Mouse (Mus musculus) limb, embryonic 12.5 days (tissue): Measurements from ENCODE around the gene Hpd. TPM values are rescaled to one million over a fixed set of nuclear protein-coding genes. Genes with fewer than 3 reads are reported as not detected.

ENCODE experiments used
- ATAC-seq: fragments of 200-750 bp; cut with Nextera tagmentation; 2 replicates; pipeline ENCODE4 v1.8.0; 2017; ENCODE audit warnings: low read depth, moderate TSS enrichment; ENCODE audit not compliant: insufficient number of reproducible peaks, insufficient read depth, low FRiP score, low TSS enrichment
- H3K27ac ChIP-seq: fragments of 300-500 bp; sonication (generic); 2 replicates; pipeline ENCODE4 v1.5.1; 2016; ENCODE audit warnings: mild to moderate bottlenecking, moderate library complexity
- H3K27me3 ChIP-seq: fragments of 300-500 bp; sonication (generic); 2 replicates; pipeline ENCODE4 v1.6.1; 2016; ENCODE audit warnings: mild to moderate bottlenecking, moderate library complexity
- H3K36me3 ChIP-seq: fragments of 300-500 bp; sonication (generic); 2 replicates; pipeline ENCODE4 v1.6.1; 2016; ENCODE audit warnings: mild to moderate bottlenecking, moderate library complexity
- H3K4me1 ChIP-seq: fragments of 300-500 bp; sonication (generic); replicated peaks from 2 replicates; pipeline ENCODE4 v1.6.1; 2016
- H3K4me2 ChIP-seq: fragments of 300-500 bp; sonication (generic); 2 replicates; pipeline ENCODE4 v1.6.1; 2016; ENCODE audit warnings: mild to moderate bottlenecking, moderate library complexity
- H3K4me3 ChIP-seq: fragments of 300-500 bp; sonication (generic); replicated peaks from 2 replicates; pipeline ENCODE4 v1.5.1; 2016; ENCODE audit warnings: mild to moderate bottlenecking
- H3K9ac ChIP-seq: fragments of 300-500 bp; sonication (generic); replicated peaks from 2 replicates; pipeline ENCODE4 v1.6.1; 2016; ENCODE audit warnings: mild to moderate bottlenecking, moderate library complexity
- H3K9me3 ChIP-seq: fragments of 300-500 bp; sonication (generic); 2 replicates; pipeline ENCODE4 v1.6.1; 2016; ENCODE audit warnings: mild to moderate bottlenecking, moderate library complexity
- WGBS: fragments of 180-500 bp; shearing (Covaris S2); methylation state at CpG from one replicate; pipeline ENCODE4 v1.1.7; 2016; 5-methylcytosine and 5-hydroxymethylcytosine counted together
- polyA plus RNA-seq: library from polyadenylated mRNA; unstranded; fragments of >200 nt; fragmentation: Nextera tagmentation; extraction: Ambion mirVana; gene quantifications from 2 replicates; pipeline ENCODE4 v1.2.1, GENCODE M21; 2016

Hpd gene
- polyA plus RNA-seq, 1 experiment from 2014 or later = not detected

DNA sequence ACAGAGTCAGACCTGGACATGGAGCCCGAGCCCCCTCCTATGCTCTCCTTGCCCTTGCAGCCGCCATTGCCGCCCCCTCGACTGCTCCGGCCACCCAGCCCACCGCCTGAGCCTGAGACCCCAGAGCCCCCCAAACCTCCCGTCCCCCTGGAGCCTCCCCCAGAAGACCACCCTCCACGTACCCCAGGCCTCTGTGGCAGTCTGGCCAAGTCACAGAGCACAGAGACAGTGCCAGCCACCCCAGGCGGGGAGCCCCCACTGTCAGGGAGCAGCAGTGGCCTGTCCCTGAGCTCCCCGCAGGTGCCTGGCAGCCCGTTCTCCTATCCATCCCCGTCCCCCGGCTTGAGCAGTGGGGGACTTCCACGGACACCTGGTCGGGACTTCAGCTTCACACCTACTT, 22.7 kb downstream of the Hpd start:
- no peak for ATAC-seq
- 93% methylated on average over 15 of the region's 15 CpGs for WGBS
- no peak overlapping the region for H3K9ac ChIP-seq
- H3K4me1 ChIP-seq = no peaks in the 10 kb centered on the region
- H3K4me2 ChIP-seq = no peak overlapping the region
- no peak overlapping the region for H3K27ac ChIP-seq
- H3K4me3 ChIP-seq = no peak overlapping the region
- H3K27me3 ChIP-seq = no peaks in the 10 kb centered on the region
- no peaks in the 10 kb centered on the region for H3K9me3 ChIP-seq
- peaks cover 94% of the 10 kb centered on the region for H3K36me3 ChIP-seq

DNA sequence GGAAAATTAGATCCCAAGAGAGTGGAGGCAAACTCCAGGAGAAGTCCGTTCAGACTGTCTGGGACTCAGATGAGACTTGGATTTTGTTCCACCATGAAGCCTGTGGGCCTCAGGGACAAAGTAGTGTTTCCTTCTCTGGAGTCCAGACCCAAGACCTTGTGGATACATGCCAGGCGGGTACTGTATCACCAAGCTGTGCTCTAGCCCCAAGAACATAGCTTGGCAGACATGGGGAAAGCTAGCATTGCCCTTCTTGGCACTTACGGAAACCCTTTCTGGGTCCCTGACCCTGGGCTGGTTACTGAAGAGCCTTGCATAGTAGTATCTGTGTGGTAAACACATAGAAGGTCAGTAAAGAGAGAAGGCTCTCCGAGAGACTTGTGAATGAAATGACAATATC, 23.1 kb downstream of the Hpd start:
- H3K4me3 ChIP-seq = no peak overlapping the region
- H3K27ac ChIP-seq = no peak overlapping the region
- H3K9ac ChIP-seq = no peak overlapping the region
- no peak overlapping the region for H3K4me2 ChIP-seq
- ATAC-seq = no peak
- no peaks in the 10 kb centered on the region for H3K27me3 ChIP-seq
- no peaks in the 10 kb centered on the region for H3K9me3 ChIP-seq
- WGBS = 90% methylated on average over 4 of the region's 4 CpGs
- peaks cover 95% of the 10 kb centered on the region for H3K36me3 ChIP-seq
- H3K4me1 ChIP-seq = no peaks in the 10 kb centered on the region

DNA sequence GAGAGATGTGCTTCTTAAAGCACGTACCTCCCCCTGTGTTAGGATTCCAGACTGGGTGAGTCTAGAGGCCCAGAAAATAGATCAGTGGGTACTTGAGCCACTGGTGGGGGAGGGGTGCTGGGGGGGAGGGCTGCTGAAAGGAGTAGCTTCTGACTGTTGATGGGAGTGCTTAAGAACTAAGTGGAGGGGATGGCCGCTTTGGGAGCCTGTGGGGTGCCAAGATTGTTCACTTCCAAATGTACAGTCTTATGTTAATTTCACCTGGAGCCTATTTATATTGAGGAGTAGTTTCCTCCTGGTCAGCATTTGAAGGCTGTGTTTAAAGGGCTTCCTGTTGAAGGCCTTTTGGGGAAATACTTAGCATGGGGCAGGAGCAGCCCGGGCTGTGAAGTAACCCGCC, 24.6 kb downstream of the Hpd start:
- Histone ChIP-seq H3K9me3 (no peaks in the 10 kb centered on the region), H3K4me3 (no peak overlapping the region), H3K9ac (no peak overlapping the region), H3K27me3 (no peaks in the 10 kb centered on the region), H3K4me1 (0 out of 2 replicates have a peak, but pooled peaks cover 3% of the 10 kb centered on the region), H3K4me2 (no peak overlapping the region), H3K27ac (no peak overlapping the region), H3K36me3 (peaks cover 95% of the 10 kb centered on the region)
- WGBS = 84% methylated on average over 4 of the region's 4 CpGs
- ATAC-seq = no peak

DNA sequence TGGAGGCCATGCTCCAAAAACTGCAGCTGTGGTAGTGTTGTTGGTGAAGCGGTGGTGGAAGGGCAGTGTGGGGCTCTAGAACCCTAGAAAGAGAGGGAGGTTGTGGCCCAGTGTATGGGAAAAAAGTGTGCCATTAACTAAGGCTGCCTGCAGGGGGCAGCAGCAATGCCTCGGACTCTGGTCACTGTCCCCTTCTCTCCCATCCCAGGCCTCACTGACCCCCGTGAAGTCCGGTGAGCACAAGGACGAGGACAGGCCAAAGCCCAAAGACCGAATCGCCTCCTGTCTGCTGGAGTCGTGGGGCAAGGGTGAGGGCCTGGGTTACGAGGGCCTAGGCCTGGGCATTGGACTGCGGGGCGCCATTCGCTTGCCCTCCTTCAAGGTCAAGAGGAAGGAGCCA, 25.8 kb downstream of the Hpd start:
- no peaks in the 10 kb centered on the region for H3K9me3 ChIP-seq
- H3K27me3 ChIP-seq = no peaks in the 10 kb centered on the region
- ATAC-seq = no peak
- H3K27ac ChIP-seq = no peak overlapping the region
- no peak overlapping the region for H3K9ac ChIP-seq
- 92% methylated on average over 12 of the region's 12 CpGs for WGBS
- peaks cover 3% of the 10 kb centered on the region; the same call in 1 of the 2 replicates for H3K4me1 ChIP-seq
- peaks cover 95% of the 10 kb centered on the region for H3K36me3 ChIP-seq
- H3K4me2 ChIP-seq = no peak overlapping the region
- H3K4me3 ChIP-seq = no peak overlapping the region

DNA sequence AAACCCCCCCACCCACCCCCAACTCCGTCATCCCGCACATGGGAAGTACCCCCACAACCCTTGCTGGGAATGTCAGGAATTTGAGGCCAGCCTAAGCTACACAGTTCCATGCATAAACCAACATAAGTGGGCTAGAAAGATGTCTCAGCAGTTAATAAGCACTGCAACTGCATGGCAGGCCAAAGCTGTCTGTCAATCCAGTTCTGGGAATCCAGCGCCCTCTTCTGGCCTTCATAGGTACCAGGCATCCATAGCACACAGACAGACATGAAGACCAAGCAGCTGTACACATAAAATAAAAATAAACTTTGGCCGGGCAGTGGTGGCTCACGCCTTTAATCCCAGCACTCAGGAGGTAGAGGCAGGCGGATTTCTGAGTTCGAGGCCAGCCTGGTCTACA, 27.1 kb downstream of the Hpd start:
- Histone ChIP-seq H3K27ac (no peak overlapping the region), H3K9me3 (no peaks in the 10 kb centered on the region), H3K36me3 (peaks cover 94% of the 10 kb centered on the region), H3K4me3 (no peak overlapping the region), H3K27me3 (no peaks in the 10 kb centered on the region), H3K4me1 (peaks cover 15% of the 10 kb centered on the region), H3K9ac (no peak overlapping the region), H3K4me2 (no peak overlapping the region)
- 0 out of 2 replicates have a peak, but pooled peaks have one; percentile 23 for ATAC-seq
- 62% methylated on average over 7 of the region's 7 CpGs for WGBS

DNA sequence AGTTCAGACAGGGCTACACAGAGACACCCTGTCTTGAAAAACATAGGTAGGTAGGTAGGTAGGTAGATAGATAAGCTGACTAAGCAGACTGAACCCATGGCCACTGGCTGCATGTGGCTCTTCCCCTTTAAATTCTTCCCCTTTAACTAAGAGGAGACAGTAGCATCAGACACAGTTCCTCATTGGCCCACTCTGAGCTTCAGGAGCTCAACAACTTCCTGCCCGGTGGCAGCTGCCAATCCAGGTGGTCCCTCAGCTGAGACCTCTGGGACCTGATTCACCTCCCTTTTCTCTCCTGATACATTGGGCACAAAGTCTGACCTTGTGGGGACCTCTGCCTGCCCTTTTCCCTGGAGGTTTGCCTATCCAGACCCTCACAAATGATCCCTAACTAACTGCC, 29.6 kb downstream of the Hpd start:
- no peaks in the 10 kb centered on the region for H3K27me3 ChIP-seq
- peaks cover 90% of the 10 kb centered on the region for H3K36me3 ChIP-seq
- H3K4me3 ChIP-seq = no peak overlapping the region
- H3K9ac ChIP-seq = no peak overlapping the region
- H3K9me3 ChIP-seq = no peaks in the 10 kb centered on the region
- peaks cover 39% of the 10 kb centered on the region for H3K4me1 ChIP-seq
- H3K4me2 ChIP-seq = no peak overlapping the region
- WGBS = 75% methylated on average over 1 of the region's 1 CpGs
- no peak overlapping the region for H3K27ac ChIP-seq
- no peak for ATAC-seq

DNA sequence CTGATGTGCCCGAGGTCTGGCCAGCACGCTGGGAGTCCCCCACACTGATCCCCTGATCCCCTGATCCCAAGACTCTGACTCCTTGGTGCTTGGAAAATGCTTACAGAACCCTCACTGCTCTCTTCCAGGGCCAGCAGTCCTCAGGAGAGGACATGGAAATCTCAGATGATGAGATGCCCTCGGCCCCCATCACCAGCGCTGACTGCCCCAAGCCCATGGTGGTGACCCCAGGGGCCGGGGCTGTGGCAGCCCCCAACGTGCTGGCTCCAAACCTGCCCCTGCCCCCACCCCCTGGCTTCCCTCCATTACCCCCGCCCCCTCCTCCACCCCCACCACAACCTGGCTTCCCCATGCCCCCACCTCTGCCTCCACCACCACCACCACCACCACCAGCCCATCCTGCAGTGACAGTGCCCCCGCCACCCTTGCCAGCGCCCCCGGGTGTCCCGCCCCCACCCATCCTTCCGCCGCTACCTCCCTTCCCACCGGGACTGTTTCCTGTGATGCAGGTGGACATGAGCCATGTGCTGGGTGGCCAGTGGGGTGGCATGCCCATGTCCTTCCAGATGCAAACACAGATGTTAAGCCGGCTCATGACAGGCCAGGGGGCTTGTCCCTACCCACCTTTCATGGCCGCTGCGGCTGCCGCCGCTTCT, 30.7 kb downstream of the Hpd start:
- WGBS = 95% methylated on average over 16 of the region's 19 CpGs
- no peak overlapping the region for H3K9ac ChIP-seq
- no peaks in the 10 kb centered on the region for H3K27me3 ChIP-seq
- H3K4me2 ChIP-seq = peak overlapping the region; percentile 58
- peak overlapping the region; percentile 45; the same call in 1 of the 2 replicates for H3K27ac ChIP-seq
- H3K36me3 ChIP-seq = peaks cover 90% of the 10 kb centered on the region
- peaks cover 42% of the 10 kb centered on the region for H3K4me1 ChIP-seq
- no peak overlapping the region for H3K4me3 ChIP-seq
- H3K9me3 ChIP-seq = no peaks in the 10 kb centered on the region
- no peak for ATAC-seq

DNA sequence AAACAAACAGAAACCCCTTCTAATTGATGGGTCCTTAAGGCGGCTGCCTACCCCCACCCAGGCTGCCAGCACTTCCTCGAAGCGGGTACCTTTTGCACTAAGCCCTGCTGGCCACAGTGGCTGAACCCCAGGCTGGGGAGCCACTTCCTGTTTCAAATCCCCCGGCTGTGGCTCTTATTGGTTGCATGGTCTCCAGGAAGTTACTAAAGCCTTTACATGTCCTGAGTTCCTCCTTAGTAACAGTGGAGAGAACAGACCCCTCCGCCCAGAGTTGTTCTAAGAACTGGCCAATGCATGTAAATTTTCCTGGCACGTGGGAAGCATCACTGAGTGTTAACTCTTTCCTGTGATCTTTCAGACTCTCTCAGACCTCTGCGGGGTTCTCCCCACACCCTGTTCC, 31.4 kb downstream of the Hpd start:
- peaks cover 91% of the 10 kb centered on the region for H3K36me3 ChIP-seq
- peaks cover 46% of the 10 kb centered on the region for H3K4me1 ChIP-seq
- H3K27me3 ChIP-seq = no peaks in the 10 kb centered on the region
- 35% methylated on average over 7 of the region's 7 CpGs for WGBS
- peak overlapping the region; percentile 45; the same call in 1 of the 2 replicates for H3K27ac ChIP-seq
- H3K9ac ChIP-seq = peak overlapping the region; percentile 24; the same call in 1 of the 2 replicates
- no peaks in the 10 kb centered on the region for H3K9me3 ChIP-seq
- peak overlapping the region; percentile 58 for H3K4me2 ChIP-seq
- no peak for ATAC-seq
- H3K4me3 ChIP-seq = peak overlapping the region; percentile 34; the same call in 1 of the 2 replicates

DNA sequence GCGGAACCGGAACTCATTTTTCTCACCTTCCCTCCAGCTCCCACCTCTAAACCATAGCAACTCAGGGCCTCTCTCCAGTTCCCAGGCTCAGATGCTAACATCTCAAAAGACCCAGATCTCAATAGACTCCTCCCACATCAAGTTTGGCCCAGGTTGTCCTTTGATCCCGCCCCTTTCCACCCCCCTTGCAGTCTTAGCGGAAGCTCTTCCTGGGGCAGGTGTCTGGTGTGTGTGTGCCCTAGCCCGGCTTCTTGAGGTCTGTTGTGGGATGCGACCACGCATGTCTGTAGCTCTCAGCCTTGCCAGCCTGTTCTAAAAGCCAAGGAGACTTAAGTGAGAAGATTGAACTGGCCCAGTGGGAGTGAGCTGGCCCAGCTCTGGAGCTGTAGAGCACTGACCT, 31.9 kb downstream of the Hpd start:
- Histone ChIP-seq H3K27me3 (no peaks in the 10 kb centered on the region), H3K36me3 (peaks cover 91% of the 10 kb centered on the region), H3K4me1 (peaks cover 50% of the 10 kb centered on the region), H3K4me3 (peak overlapping the region; percentile 34), H3K9ac (peak overlapping the region; percentile 24), H3K27ac (0 out of 2 replicates have a peak overlapping the region, but pooled peaks have one; percentile 37), H3K4me2 (peak overlapping the region; percentile 58), H3K9me3 (no peaks in the 10 kb centered on the region)
- 43% methylated on average over 7 of the region's 7 CpGs for WGBS
- ATAC-seq = no peak

DNA sequence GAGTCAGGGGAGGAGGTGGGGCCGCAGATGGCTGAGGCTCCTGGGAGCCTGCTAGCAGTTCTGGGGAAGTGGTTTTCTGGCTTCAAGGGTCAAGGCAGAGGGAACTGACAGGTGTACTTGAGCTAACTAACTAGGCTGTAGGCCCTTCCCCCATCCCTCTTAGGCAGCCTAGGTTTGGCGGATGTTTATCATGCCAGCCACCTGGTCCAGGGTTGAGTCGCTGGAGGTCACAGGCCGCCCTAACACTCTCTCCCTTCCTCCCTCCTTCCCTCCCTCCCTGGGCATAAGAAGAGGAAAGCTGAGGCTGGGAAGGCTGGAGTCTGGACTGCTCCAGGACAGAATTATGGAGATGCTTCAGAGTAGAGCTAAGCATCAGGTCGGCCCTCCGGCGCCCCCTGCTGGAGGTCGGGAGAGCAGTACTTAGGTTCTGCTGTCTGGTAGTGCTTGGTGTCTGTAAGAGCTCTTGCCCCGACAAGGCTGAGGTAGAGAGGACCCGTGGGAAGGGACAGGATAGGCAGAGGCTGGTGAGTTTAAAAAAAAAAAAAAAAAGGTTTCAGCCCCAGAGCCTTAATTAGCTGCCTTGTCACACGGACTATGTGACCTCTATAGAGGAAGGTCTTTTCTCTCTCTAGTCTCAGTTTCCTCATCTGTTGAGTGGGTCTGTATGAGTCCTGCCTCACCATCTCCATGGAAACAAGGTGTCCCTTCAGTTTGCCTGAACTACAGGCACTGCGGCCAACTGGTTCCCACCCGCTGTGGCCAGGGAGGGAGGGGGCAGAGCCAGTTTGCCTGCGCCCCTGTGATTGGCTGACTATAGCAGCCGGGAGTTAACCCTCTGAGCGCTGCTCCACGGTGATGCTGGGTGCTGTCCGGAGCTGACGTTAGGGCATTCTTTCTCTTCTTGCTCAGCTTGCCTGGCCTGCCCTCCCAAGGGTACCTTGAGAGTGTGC, 32.8 kb downstream of the Hpd start:
- ATAC-seq = peak; percentile 76
- no peaks in the 10 kb centered on the region for H3K27me3 ChIP-seq
- peak overlapping the region; percentile 58 for H3K4me2 ChIP-seq
- H3K9ac ChIP-seq = peak overlapping the region; percentile 24
- no peaks in the 10 kb centered on the region for H3K9me3 ChIP-seq
- H3K36me3 ChIP-seq = peaks cover 83% of the 10 kb centered on the region
- peak overlapping the region; percentile 50; the same call in 1 of the 2 replicates for H3K27ac ChIP-seq
- peaks cover 59% of the 10 kb centered on the region for H3K4me1 ChIP-seq
- H3K4me3 ChIP-seq = peak overlapping the region; percentile 34
- WGBS = 9% methylated on average over 19 of the region's 19 CpGs

DNA sequence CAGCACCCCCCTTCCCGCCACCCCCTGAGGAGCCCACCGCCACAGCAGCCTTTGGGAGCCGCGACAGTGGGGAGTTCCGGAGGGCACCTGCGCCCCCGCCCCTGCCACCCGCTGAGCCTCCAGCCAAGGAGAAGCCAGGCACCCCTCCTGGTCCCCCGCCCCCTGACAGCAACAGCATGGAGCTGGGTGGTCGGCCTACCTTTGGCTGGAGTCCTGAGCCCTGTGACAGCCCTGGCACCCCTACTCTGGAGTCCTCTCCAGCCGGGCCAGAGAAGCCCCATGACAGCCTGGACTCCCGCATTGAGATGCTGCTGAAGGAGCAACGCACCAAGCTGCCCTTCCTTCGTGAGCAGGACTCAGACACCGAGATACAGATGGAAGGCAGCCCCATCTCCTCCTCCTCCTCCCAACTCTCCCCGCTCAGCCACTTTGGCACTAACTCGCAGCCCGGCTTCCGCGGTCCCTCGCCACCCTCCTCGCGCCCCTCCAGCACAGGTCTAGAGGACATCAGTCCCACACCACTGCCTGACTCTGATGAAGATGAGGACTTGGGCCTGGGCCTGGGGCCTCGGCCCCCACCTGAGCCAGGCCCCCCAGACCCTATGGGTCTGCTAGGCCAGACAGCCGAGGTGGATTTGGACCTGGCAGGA, 34.3 kb downstream of the Hpd start:
- peak overlapping the region; percentile 37; the same call in 1 of the 2 replicates for H3K9ac ChIP-seq
- no peaks in the 10 kb centered on the region for H3K9me3 ChIP-seq
- no peaks in the 10 kb centered on the region for H3K27me3 ChIP-seq
- peaks cover 68% of the 10 kb centered on the region for H3K4me1 ChIP-seq
- H3K4me2 ChIP-seq = peak overlapping the region; percentile 58; the same call in 1 of the 2 replicates
- no peak overlapping the region for H3K4me3 ChIP-seq
- ATAC-seq = no peak
- 81% methylated on average over 25 of the region's 25 CpGs for whole genome bisulfite sequencing
- H3K27ac ChIP-seq = no peak overlapping the region
- peaks cover 67% of the 10 kb centered on the region for H3K36me3 ChIP-seq
